Mouse (Mus musculus) layer of hippocampus, adult 9-10 months (tissue): ENCODE measurements at regions not wholly inside any gene's neighbourhood (a gene's known extent, or its start where the extent isn't known, plus 50 kb on each side); places are given as distances from the start of the nearest gene placed in this dataset.

ENCODE experiments used
- DNase-seq: peaks from one replicate; pipeline ENCODE4 v3.0.0; 2022; ENCODE audit warnings: low spot score

DNA sequence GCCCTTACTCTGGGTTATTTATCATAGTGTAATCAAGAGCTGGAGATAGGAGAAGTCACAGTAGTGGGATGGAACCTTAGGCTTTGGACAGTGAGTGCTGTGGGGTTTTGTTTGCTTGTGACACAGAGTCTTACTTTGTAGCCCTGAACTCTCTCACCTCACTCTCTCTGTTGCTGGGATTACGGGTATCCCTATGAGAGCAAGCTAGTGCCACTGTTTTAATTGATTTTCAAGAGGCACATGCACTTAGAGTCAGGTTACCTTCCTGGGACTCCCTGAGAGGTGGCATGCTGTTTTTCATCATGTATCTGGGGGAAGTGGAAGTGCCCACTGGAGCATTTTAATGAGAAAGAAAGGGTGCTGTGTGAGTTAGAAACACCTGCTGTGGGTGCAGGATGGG lies 306.0 kb upstream of the Kazn start:
- DNase-seq: no peak

DNA sequence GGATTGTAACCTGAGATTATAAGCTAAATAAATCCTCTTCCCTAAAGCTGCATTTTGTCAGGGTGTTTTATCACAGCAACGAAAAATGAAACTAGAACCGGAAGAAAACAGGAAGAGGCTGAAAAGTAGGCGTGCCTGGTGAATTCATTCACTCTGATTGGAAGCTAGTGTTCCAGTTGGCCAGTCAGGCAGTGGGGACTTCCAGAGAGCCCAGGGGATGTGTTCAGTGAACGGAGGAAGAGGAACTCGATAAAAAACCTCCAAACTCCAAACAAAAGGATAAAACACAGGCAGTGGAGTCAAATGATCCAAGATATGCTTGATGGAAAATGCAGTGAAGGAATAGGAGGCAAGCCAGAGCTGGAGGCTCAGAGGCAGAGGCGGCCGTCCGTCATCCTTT lies 305.5 kb upstream of the Kazn start:
- DNase-seq: no peak

DNA sequence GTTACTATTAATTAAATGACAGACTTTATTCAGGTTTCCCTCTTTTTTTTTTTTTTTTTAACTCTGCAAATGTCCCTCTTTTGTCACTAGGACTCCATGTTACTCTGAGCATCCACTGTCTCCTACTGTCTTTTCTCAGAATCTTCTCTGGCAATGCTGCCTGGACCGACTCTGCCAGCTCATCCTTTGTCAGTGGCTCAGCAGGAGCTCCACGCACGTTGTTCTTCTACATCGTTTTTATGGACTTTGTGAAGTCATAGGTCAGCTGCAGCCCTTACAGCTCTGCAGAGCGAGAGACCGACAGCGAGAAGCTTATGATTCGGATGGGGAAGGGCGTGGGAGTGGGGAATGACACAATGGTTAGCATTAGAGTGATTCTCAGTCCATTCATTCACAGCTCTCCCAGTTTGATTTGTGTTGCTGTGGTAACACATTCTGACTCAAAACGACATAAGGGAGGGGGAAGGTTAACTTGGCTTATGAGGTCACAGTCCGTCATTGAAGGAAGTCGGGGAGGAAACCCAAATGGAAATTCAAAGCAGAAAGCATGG lies 300.1 kb upstream of the Kazn start:
- DNase-seq: no peak

DNA sequence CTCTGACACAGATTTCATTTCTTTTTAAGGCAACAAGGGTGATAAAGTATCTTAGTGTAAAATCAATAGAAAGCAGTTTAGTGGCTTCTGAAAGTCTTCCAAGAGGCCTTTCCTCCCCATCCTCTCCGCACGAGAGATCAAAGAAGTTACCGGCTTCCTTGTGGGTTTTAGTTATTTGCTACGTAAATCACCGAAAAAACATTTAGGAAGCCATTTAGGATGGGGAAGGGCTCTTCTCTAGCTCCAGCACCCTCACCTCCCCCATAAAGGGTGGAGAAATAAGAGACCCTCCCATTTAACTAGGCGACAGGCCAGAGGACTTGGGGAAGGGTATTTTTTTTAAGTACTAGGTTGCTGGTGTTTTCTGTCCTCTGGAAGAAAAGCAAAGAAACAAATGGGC lies 287.9 kb upstream of the Kazn start:
- DNase-seq: no peak

DNA sequence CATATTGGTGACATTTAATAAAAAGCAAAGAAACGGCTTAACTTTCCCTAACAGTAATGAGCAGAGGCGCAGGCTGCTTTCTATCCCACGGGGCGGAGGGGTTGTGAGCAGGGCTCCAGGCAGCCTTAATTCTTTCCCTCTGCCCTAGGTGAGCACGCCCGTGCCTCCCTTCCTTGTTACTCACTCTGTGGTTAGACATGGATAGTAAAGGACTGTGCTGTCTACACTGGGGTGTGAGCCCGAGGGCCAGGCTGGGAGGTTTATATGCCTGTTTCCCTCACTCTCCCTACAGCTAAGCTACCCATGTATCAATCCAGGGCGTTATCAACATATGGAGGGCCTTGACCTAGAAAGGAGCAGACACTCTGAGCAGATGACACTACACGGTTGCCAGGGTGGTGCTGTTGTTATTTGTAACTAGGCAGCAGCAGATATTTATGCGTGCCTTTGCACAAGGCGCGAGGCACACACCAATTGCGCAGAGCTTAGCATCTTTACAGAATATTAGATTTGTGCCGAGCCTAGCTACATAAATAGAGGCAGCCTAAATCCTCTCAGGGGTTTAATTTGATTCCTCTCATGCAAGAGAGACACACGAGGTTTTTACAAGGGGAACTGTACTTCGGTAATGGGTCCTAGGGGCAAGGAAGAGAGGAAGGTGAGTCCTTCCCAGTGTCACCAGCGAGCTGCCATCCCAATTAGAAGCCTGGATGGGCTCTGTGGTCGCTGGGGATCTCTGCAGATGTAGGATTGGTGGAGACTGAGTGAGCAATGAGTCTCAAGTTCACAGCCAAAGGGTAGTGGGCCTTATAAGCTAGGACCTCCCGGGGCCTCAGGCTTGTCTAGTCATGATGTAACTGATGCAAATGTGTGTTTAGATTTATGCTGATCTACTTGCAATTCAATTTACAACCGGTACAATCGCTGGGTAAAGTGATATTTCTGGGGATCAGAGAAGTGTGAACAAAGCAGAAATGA lies 278.6 kb upstream of the Kazn start:
- DNase-seq: no peak

DNA sequence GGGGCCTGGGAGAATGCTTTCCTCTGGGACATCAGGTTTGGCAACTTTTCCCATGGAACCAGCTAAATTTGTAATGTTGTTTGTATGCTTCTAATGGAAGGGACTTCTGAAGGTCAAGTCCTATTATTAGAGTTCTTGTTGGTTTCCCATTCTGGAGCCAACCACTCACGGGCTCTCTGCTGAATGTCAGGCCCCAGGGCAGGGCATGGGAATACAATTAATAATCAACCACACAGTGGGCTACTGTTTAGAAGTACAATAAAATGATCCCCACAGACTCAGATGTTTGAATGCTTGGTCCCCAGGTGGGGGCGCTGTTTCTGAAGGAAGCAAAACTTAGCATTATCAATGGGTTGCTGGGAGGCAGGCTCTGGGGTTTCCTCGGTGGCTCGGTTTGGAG lies 275.6 kb upstream of the Kazn start:
- DNase-seq: no peak

DNA sequence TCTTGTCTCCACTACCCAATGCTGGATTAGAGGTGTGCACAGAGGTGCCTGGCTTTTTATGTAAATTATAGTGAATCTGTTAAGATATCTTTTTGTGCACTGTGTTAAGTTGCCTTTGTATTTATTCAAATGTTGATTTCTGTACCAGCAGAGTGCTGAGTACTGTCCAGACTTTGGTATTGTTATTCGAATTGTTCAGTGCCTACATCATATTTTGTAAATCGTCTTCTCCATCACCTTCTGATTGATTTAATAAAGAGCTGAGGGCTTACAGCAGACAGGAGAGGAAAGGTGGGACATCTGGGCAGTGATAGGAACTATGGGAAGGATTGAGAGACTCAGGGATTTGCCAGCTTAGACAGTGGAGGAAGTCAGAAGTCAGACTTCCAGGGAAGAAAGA lies 270.2 kb upstream of the Kazn start:
- DNase-seq: no peak

DNA sequence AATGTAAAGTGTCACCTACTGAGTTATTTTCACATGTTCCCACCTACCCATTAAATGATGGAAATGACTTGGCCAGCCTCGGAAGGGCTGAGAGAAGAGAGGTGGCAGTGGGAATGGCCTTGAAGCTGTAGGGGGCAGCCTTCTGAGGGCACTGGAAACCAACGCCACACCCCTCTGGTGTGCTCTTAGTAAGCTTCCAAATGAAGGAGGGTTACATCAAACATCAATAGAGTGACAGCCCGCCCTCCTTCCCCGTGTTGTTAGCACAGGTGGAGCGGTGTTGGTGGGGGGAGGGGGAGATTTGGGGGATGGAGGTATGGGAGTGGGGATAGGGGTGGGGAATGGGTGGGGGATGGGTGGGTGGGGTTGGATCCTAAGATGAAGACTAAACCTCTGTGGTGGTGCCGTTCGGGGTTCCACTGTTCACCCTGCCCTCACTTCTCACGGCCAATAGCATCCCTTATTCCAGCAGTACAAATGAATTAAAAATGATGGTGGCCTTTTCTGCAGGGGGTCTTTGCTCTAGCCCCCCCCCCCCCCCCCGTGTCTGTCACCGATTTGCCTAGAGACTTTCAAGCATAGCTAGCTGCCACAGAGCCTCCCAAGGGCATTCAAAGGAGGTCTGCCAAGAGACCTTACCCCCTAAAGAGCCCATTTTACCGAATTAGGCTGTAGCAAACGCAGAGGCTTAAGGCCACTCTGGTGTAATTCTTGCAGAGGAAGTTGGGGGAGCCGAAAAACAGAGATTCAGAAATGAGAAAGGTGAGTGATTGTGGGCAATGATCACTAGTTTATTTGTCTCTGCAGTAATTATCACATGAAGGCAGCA lies 267.4 kb upstream of the Kazn start:
- no peak for DNase-seq

DNA sequence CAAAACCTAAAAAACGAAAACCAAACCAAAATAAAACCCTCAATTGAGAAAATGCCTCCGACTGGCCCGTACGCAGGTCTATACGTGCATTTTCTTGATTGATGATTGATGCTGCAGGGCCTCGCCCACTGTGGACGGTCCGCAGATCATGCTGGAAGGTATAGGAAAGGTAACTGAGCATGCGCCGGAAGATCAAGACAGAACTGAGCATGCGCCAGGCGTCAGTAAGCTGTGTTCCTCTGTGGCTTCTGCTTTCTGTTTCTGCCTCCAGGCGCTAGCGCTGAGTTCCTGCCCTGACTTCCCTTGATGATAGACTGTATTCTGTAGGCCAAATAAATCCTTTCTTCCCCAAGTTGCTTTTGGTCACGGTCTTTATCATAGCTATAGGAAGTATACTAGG lies 264.6 kb upstream of the Kazn start:
- no peak for DNase-seq

DNA sequence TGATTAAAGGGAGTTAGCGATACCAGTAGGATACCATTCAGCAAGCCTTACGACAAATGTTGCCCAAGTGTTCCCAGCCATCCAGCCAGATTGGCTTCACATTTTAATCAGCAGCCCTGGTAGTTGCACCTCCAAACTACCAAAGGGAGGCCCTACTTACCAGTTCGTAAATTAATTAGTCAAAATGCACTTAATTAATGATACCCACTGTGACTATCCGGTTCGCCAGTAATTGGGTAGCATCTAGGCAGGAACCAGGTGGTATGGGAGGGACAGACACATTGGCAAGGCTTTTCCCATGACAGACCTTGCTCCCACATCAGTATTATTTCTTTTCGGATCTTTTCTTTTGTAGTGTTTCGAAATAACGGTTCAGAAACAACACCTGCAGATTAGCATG lies 262.0 kb upstream of the Kazn start:
- DNase-seq: no peak

DNA sequence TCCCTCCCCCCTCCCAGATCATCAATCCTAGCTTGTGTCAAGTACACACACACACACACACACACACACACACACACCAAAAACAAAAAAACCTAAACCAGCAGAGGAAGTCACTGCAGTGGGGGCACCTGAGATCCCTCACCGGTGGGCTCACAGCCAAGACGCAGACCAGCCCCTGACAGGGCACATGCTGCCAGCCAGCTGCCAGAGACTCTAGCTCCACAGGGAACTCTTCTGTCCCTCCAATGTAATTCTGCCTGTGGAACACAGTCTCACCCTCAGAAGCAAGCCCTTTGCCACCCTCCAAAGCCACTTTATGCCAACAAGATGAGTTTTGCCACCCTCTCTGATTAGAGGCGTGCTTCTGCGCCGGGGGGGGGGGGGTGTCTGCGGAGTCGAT lies 261.3 kb upstream of the Kazn start:
- no peak for DNase-seq

DNA sequence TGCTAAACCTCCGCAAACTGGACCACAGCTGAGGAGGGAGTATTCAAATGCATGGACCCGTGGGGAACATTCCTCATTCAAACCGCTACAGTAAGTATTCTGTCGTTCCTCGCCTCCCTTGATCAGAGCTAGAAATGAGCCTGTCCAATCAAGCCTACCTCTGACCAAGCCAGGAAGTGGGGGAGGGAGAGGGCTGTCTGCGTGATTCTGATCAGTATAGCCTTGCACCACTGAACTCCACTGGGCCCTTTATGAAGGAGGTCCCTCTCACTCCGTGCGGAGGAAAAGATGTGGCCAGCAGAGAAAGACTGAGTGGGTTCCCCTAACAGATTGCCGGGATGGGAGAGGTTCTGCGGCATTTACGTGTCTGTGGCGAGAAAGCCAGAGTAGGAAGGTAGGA lies 257.4 kb upstream of the Kazn start:
- no peak for DNase-seq

DNA sequence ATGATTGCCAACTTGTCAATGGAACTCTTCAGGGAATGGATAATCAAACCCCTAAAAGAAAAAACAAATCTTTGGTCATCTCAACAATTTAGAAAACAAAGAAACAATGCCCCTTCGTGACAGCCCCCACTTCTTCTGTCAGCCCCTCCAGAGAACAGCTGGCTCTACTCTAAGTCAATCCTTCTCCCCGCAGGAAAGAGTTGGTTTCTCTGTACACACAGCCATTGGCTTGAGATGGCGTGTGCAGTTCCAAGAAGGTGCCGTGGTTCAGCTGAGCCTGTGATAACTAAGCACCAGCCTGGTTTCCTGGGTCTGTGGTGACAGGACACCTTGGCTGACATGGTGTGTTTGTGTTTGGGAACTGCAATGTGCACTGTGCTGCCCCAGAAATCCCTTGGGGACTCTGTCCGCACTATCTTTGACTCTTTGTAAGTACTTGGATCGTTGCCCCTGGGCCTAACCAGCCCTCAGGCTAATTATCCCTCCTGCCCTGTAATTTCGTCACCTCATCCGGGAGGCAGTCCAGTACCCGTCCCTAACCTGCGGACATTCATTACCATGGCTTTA lies 253.8 kb upstream of the Kazn start:
- no peak for DNase-seq

DNA sequence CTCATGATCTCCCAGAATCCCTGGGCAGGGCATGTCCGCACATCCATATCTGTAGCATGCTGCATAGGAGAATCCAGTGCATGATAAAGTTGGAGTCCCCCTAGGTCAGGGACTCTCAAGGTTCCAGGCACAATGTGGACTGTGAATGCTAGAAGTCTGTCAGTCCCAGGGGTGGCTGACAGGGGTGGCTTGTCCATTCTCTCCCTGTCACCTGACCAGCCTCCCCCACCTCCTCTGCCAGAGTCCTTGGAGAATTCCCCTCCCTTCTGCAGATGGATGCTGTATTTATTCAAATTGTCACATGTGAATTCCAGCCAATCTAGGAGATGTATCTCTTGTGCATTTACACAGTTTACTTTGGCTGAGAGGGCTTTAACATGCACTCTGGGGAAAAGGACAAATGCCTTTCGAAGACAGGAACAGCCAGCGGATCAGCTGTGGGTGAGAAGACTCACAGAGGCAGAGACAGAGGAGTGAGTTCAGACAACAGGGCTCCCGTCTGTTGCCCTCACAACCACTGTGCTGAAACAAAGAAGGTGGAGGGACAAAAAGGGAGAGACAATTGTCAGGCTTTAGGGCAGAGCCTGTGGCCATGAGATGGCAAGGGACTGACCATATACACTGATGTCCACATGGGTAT lies 246.7 kb upstream of the Kazn start:
- DNase-seq: no peak

DNA sequence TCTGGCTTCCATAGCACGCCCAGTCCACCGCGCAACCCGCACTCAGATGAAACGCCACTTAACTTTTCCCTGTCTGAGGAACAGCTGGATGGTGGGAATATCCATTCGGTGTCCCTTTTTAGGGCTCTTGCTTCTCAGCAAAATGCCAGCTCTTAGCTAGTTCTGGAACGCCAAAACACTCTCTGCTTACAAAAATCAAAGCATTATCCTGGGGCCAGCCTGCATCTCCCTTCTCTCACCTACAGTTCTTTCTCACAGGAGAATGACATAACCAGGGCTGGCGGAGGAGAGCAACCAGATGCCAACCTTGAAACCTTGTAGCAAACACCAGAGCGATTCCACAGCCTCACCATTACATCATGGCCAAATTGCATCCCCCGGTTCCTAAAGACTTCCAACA lies 236.4 kb upstream of the Kazn start:
- DNase-seq: no peak

DNA sequence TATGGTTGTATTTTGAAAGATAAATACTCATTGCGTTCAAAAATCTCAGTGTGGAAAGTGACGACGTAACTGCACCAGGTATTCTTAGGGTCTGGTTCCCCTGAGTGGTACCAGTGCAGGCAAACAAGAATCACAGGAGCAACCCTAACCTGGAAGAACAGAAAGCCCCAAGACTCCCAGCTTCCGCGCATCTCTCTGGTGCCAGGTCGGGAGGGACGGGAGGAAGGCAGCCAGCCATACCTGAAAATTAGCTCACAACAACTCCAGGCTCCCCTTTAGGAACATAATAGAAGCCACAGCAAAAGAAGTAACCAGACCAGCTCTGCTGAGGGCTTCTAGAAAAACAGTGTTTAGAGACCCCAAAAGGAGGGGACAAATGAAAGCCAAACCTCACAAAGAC lies 235.4 kb upstream of the Kazn start:
- DNase-seq: no peak

DNA sequence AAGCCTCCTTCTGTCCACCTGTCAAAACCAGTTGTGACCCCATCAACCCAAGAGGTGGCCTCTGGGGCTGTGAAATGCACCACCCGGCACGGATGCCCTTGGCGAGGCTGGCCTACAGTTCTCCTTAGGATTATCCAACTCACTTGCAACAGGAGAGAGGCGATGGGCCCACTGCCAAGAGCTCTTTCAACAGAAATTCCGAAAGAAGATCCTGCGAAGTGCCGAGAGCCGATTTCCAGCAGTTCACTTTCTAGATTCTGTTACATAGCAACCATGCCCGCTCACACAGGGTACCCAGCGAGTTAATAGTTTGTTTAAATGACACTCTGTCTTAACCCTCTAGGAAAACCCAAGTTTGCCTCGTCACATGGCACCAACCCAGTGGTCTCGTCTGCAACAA lies 234.8 kb upstream of the Kazn start:
- DNase-seq: no peak

DNA sequence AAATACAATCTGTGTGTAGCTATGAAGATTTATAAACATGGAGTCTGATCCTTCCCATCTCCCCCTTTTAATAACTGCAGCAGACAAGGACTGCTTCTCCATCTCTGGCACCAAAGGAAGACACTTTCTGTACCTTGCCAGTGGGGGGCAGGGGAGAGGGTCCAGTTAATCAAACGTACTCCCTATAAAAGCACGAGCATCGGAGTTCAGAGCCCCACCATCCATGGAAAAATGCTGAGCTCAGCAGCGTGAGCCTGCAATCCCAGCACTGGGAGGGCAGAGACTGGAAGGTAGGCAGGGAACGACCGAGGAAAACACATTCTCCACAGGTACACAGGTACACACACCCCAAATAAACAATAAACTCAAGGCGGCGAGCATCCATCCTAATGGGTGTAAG lies 234.1 kb upstream of the Kazn start:
- DNase-seq: no peak

DNA sequence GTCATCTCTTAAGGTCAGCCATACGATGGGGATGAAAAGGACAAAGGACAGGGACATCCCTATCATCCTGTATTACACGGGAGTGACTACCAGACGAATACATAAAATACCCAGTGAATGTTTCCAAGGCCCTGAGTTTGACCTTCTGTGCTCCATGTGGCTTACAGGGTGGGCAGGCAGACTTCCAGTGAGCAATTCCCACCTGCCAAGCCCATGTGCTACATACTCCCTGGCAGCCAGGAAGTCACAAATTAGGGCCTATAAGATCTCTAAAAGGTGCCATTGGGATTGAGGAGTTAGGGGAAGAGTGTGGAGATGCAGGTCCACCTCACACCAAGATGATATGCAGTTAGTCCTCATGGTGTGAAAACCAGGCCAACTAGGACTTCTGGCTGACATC lies 233.1 kb upstream of the Kazn start:
- no peak for DNase-seq

DNA sequence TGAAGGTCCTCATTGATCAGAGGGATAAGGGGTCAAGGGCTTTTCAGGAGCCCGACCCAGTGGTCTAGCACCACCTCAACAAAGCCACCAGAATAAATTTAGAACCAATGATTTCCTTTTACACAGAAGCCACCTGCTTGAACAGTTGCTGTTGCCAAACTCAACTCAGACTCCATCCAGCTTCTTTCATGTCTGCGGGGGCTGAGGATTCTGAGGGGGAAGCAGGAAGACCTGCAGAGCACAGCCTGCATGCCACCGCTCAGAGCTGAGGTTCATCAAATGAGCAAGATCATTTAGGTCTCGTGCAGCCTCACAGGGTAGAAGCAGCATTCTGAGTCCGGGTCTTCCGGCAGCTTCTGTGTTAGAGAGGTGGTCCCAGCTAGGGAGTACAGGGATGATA lies 231.6 kb upstream of the Kazn start:
- no peak for DNase-seq

DNA sequence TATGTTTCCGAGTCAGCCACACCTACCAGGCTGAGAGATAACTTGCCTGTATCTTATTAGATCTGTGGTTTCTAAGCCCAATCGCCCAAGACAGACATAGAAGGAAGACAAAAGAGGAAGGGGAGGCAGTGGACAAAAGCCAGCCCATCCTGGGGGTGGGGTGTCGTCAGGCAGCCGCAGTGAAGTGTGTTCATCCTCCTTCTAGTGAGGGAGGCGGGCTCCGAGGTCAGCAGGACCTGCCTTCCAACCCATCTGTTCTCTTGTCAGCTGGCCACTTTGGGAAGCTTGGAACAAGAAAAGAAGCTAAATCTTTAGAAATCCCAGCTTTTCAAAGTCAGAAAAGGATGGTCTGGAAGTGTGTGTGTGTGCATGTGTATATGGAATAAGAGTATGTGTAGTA lies 228.7 kb upstream of the Kazn start:
- DNase-seq: no peak

DNA sequence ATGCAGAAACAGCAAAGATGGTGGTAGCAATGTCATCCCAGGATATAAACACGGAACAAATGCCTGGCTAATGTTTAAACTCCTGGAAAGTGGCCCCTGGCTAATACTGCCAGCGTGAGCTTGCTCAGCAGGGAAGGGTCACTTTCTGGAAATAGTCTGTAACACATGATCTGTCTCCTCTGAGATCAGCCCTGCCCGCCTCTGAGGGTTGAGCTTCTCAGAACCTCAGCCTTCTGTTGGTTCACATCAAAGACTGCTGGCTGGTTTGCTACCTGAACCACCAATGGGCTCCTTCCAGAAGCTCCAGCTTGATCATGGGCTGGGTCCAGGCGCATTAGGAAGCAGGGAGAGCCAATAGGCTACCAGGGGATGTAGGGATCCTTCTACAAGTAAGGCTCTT lies 226.0 kb upstream of the Kazn start:
- no peak for DNase-seq
